Mouse (Mus musculus) spleen, postnatal 10 days (tissue): ENCODE results near the gene Gm10803.
"Not testable (repeated sequence)": the region's sequence is repeated elsewhere in the genome, so short reads cannot be mapped to it uniquely, and the experiment has no call there.

ENCODE experiments used
- DNase-seq, 2 experiments: peaks; one replicate each; pipeline ENCODE4 v3.0.0; 2021 to 2022; ENCODE audit warnings: low spot score in 2 of 2

The Gm10803 gene

DNA sequence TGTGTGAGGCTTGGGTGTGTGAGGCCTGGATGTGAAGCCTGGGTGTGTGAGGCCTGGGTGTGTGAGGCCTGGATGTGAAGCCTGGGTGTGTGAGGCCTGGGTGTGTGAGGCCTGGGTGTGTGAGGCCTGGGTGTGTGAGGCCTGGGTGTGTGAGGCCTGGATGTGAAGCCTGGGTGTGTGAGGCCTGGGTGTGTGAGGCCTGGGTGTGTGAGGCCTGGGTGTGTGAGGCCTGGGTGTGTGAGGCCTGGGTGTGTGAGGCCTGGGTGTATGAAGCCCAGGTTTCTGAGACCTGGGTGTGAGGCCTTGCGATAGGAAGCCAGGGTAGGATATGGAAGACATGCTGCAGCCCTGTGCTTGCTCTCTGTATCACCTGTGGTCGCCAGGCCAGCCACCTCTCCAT lies at the start of gene Gm10803:
TSS of gene Gm10803 (plus strand) at position 301 of the 400 bp plus-strand sequence.
- DNase-seq: not testable (repeated sequence)

DNA sequence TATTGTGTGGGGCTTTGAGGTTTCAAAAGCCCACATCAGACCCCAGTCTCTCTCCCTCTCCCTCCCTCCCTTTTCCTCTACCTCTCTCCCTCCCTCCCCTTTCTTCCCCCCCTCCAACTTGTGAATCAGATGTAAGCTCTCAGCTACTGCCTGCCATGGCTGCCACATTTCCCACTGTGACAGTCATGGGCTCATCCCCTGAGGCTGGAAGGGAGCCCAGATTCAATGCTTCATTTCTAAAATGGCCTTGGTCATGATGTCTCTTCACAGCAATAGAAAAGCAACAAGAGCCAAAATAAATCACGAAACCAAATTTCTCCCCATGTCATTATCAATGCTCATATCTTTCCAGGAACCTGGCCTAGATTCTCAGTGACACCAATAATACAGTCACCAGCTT lies 49.5 kb upstream of the Gm10803 start:
- no peak for DNase-seq

- no peak for DNase-seq
Observed at GRCm38 (mm10) chr2:93512130-93512529, 48.2 kb upstream of the Gm10803 start.

GRCm38 (mm10) chr2:93515246-93515645 lies 45.1 kb upstream of the Gm10803 start:
- no peak for DNase-seq

DNA sequence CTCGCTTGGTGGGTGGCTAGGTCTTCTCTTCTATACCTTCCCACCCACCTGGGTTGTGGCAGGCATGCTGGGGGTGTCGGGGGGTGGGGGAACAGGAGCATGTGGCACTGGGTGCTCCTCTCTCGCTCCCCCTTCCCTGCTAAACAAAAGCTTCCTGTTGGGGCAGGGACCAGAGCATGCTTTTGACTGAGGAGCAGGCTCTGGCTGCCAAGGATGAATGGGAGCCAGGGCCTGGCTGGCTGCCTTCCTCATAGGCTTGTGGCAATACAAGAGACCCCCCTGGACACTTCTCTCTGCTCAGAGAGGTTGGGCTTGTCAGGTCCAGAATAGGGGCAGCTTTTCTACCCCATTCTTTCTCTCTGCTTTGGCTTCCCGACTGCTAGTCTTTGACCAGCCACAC lies 39.3 kb upstream of the Gm10803 start:
- DNase-seq: no peak

- no peak for DNase-seq
Observed at GRCm38 (mm10) chr2:93521571-93521970, 38.8 kb upstream of the Gm10803 start.

DNA sequence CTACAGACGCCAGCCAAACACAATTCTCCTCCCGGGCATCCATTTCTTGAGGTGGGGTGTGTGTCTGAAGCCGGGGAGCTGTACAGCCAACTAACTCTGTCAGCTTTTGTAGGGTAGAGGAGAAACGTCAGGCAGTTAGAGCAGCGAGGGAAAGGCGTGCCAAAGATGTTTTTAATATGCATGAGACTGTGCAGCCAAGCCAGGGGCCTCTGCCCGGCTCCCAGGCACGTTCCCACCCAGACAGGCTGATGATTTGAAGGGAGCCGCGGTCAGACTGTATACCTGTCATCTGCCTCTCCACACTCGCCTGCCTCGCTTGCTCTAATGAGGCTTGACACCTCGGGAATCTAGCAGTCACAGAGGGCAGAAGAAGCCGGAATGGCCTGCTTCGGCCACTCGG lies 38.4 kb upstream of the Gm10803 start:
- no peak for DNase-seq

- DNase-seq: no peak
Observed at GRCm38 (mm10) chr2:93525033-93525762, 35.2 kb upstream of the Gm10803 start.

DNA sequence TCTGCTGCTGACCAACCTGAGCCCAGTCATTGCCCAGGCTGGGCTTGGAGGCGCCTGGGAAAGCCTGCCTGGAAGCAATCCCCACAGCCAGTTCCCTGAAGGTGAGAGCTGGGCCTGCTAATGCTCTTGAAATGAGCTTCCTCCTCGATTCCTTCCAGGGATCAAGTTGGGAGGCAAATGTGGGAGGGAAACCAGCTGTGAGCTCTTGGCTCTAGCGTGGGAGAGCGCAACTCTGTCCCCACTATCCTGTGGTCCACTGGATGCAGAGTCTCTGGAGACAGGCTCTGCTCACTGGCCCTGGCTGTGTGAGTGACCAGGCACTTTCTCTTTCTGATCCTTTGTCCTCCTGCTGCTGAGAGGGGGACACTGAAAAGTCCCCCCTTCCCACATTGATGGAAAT lies 30.8 kb upstream of the Gm10803 start:
- DNase-seq: no peak

DNA sequence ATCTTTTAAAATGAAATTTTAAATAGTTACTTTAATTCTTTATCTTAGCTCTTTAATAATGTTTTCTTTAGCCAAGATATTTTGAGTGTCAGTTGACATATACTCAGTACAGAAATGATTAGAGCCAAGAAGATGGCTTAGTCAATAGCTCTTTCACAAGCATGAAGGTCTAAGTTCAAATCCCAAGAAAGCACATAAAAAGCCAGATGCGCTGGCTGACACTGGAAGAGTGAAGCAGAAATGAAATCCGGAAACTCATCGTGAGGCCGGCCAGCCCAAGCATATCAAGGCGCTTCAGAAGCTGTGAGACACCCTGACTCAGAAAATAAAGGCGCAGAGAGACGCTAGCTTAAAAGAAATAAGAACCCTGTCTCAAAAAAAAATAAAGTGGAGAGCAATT lies 26.5 kb upstream of the Gm10803 start:
- DNase-seq: no peak

- peak in 1 of 2 experiments; percentile 27 for DNase-seq
Observed at GRCm38 (mm10) chr2:93537385-93537967, 22.9 kb upstream of the Gm10803 start.

- DNase-seq: no peak
Observed at GRCm38 (mm10) chr2:93538140-93538539, 22.2 kb upstream of the Gm10803 start.

- DNase-seq: no peak
Observed at GRCm38 (mm10) chr2:93541771-93542170, 18.6 kb upstream of the Gm10803 start.

DNA sequence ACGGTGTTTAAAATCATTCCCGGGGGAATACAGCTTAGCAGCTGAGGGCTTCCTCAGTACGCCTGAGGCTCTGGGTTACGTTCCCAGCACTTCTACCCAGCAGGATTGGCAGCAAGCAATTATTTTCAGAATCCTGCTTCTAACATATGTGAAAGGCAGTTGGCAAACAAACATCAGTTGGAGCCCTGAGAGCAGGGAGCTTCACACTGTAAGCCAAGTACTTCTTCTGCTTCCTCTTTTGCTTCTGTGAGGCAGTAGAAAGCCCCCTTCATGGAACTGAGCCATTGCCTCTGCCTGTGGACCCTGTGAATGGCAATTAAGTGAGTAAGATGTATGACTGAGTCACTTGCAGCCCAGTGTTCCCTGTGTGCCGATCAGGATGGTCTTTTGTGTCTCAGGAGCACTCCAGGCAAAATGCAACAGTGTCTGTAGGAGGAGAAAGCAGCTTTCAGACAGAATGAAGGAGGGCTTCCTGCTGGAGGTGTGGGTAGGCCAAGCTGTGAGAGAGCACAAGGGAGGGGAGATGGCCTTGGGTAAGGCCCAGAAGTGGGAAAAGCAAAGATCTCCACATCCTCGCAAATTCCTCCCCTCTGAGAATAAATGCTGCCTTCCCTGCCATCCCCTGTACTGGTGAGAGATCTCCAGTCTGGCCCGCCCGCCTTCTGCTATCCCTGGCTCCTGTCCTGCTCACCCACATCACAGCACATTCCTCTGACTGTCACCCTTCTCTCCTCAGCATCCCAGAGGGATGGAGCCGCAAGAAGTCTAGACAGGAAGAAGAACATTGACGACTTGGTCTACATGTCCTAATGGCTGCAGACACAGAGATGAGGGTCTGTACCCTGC lies 7.5 kb upstream of the Gm10803 start:
- DNase-seq: no peak

- DNase-seq: no peak
Observed at GRCm38 (mm10) chr2:93553905-93554304, 6.5 kb upstream of the Gm10803 start.

- DNase-seq: no peak
Observed at GRCm38 (mm10) chr2:93565647-93566046, 5.3 kb downstream of the Gm10803 start.

DNA sequence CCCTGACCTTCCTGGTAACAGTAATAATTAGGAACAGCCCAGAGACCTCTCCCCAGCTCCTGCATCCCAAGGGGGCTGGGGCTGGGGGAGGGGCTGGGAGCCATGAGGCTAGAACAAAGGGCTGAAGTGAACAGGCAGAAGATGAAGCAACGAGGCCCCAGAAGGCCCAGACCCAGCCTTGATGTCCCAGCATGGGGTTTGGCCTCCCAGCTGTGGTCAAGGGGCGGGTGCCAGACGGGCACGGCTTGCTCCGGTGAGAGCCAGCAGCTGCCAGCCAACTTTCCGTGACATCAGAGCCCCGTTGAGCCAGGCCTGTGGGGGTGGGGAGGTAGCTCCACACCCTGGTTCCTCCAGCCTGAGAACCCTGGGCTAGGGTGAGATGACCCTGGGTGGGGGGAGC lies 7.3 kb downstream of the Gm10803 start:
- DNase-seq: peak in 1 of 2 experiments; percentile 15

DNA sequence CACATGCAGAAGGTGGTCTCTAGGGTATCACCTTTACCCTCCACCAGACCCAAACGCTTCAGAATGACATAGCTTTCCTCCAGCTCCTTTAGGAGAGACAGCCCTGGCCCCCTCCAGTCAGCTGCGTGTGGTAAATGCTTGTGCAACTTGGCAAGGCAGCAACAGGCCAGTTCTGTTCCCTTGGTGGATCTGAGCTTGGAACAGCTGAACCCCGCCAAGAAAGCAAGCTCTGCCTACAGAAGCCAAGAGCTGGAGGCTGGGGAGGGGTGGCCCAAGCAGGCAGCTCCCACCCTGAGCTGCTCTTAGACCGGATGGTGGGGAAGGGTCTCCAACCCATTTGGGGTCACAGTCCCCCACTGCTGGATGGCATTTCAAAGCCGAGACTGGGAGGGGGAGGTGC lies 12.2 kb downstream of the Gm10803 start:
- DNase-seq: no peak

DNA sequence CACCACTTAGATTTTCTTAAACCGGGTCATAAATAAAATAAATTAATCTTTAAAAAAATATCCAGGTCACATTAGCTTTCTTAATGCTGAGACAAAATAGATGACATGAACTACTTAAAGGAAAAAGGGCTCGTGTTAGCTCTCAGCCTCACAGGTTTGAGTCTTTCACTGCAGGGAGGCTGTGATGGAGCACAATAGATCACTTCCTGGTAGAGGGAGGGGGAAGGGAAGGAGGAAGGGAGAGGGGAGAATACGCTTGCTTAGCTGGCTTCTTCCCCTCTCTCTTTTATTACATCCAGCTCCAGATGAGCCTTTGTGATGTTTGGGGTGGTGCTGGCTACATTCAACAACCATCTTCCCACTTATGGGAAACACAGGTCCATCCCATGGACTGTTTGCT lies 20.9 kb downstream of the Gm10803 start:
- no peak for DNase-seq

DNA sequence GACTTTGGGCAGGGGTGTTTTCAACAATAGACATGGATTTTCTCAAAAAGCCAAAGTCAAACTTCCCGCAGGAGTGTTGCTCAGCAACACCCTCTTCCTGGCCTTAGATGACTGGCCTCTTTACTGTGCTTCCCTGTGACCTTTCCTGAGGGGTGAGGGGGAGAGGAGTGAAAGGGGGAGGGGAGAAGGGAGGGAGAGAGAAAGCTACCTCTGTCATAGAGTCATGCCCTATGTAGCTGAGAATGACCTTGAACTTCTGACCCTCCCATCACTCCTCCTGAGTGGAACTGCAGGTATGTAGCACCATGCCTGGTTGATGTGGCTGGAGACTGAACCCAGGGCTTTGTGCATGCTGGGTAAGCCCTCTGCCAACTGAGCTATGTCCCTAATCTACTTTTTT lies 25.5 kb downstream of the Gm10803 start:
- no peak for DNase-seq

GRCm38 (mm10) chr2:93587446-93587845 lies 27.1 kb downstream of the Gm10803 start:
- no peak for DNase-seq

- DNase-seq: no peak
Observed at GRCm38 (mm10) chr2:93589875-93590274, 29.5 kb downstream of the Gm10803 start.

GRCm38 (mm10) chr2:93591706-93592105 lies 31.3 kb downstream of the Gm10803 start:
- no peak for DNase-seq
